Mouse (Mus musculus) spleen, adult 12 weeks (tissue): ENCODE data around the gene Oas1g.
"Not testable (repeated sequence)": the region's sequence is repeated elsewhere in the genome, so short reads cannot be mapped to it uniquely, and the experiment has no call there.

Experiments used
- DNase-seq: peaks from one replicate; pipeline ENCODE4 v3.0.0; 2022; ENCODE audit warnings: low spot score

The Oas1g gene

GRCm38 (mm10) chr5:120887413-120887812 lies at the start of gene Oas1g:
Gene Oas1g (minus strand): TSS chr5:120887613.
- DNase-seq = not testable (repeated sequence)

GRCm38 (mm10) chr5:120933966-120934365 lies 46.6 kb upstream of the Oas1g start:
- DNase-seq = no peak

GRCm38 (mm10) chr5:120927036-120927435 lies 39.6 kb upstream of the Oas1g start:
- DNase-seq = no peak

- not testable (repeated sequence) for DNase-seq
Observed at GRCm38 (mm10) chr5:120926311-120926710, 38.9 kb upstream of the Oas1g start.

- not testable (repeated sequence) for DNase-seq
Observed at GRCm38 (mm10) chr5:120924520-120924919, 37.1 kb upstream of the Oas1g start.

- no peak for DNase-seq
Observed at GRCm38 (mm10) chr5:120923969-120924368, 36.6 kb upstream of the Oas1g start.

DNA sequence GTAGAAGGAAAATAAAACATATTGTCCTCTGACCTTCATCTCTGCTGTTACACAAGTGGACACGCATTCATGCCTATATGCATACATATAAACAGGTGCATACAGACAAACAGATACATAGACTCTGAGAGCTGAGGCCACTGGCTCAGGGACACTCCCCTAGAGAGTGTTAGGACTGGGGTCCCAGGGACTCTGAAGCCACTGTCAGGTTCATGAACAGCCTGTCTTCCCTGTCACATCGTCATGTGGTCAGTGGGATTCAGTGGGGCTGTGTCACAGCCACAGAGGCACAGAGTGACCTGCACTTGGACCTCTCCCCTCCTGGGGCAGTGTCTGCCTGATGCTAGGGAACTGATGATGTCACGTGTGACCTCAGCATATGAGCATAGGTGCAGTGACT lies 32.9 kb upstream of the Oas1g start:
- no peak for DNase-seq

GRCm38 (mm10) chr5:120919156-120919935 lies 31.9 kb upstream of the Oas1g start:
- DNase-seq = not testable (repeated sequence)

DNA sequence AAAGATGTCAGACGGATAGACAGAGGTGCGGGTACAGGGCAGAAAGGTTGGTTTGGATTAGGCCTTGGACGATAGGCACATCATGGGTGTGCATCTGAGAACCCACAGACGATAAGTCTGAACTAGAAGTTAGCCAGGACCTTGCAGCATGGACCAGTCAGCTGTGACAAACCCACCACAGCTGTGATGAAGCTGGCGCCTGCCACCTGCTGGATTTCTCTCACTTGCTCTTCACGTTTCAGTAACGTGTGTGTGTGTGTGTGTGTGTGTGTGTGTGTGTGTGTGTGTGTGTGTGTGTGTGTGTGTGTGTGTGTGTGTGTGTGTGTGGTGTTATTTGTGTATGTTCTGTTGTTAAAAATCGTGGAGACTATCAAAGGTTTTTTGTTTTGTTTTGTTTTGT lies 26.8 kb upstream of the Oas1g start, which contains the start of gene Oas1d:
Gene Oas1d (plus strand): TSS at position 333 of the 400 bp plus-strand sequence.
- DNase-seq = not testable (repeated sequence)

DNA sequence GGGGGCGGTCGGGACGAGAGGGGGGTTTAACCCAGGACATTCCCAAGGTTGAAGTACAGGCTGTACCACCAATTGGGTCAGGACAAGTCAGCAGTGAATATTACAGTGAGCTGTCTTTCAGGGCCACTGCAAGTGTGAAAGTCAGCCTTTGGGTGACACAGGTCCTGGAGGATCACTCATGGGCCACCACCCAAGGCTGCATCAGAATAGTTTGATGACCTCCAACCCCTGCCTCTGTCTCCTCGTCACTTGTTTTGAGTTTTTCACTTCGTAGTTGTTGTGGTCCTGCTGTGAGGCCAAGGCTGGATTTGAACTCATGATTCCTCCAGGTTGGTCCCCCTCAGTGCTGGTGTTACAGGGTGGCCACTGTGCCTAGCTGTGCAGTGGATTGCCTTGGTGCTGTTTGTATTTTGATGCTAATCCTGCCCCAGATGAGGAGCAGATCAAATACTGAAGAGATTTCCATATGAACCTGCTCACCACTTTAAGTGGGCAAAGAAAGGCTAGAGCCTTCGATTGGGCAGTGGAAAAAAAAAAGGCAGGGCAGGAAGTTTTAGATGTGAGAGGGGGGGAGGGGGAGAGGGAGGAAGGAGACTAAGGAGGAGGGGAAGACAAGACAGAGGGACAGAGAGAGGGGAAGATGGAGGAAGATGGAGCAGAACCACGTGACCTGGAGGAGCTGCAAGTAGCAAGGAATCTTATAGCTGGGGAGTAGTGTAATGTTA lies 20.9 kb upstream of the Oas1g start:
- no peak for DNase-seq

GRCm38 (mm10) chr5:120906791-120907733 lies 19.6 kb upstream of the Oas1g start, which contains the start of gene Oas1a:
Gene Oas1a (minus strand): TSS chr5:120907521.
- DNase-seq = not testable (repeated sequence)

GRCm38 (mm10) chr5:120902056-120902455 lies 14.6 kb upstream of the Oas1g start:
- DNase-seq = no peak

- DNase-seq = no peak
Observed at GRCm38 (mm10) chr5:120900666-120901065, 13.3 kb upstream of the Oas1g start.

DNA sequence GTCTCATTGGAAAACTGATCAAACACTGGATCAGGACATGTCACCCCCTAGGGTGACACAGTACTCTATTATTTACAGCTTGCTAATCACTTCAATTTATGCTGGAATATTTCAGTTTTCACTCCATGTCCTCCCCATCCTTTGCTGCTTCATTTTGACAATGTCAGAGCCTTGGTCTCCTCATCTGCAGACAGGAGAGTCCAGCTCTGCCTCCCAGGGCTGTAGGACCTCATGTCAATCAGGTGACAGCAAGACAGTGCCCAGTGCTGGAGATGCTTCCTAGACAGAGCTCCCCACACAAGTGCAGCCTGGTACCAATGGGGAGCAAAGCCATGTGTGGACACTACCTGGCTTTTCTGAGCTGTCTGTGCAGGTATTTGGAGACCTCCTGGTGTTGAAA lies 11.3 kb upstream of the Oas1g start:
- DNase-seq = no peak

- DNase-seq = no peak
Observed at GRCm38 (mm10) chr5:120898307-120898706, 10.9 kb upstream of the Oas1g start.

DNA sequence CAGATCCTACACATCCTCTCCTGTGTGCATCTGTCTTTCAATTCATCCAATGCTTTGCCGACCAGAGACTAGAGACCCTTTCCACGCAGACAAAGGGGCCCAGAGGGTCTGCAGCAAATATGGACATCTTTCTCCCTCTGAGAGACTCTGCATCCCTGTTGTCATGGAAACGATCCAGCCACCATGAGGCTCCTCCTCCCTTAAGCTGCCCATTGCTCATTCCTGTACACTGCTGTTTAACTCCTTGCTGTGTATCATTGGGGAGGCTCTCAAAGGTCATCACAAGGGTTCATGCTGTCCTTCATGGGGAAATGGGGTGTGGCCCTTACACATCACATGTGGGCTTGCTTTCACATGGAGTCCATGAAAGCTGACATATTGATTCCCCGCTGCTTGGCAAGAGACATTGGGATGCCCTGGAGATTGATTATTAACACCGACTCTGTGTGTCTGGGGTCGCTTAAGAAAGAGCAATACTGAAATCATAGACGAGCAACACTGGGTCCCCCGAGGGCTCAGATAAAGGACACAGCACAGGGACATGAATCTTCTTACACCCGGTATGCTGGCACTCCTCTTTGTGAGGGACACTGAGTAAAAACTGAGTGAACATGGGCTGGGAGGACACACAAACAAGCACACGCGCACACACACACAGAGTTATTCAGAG lies 8.0 kb upstream of the Oas1g start:
- DNase-seq = no peak

- DNase-seq = not testable (repeated sequence)
Observed at GRCm38 (mm10) chr5:120894692-120895091, 7.3 kb upstream of the Oas1g start.

- DNase-seq = not testable (repeated sequence)
Observed at GRCm38 (mm10) chr5:120893866-120894265, 6.5 kb upstream of the Oas1g start.

DNA sequence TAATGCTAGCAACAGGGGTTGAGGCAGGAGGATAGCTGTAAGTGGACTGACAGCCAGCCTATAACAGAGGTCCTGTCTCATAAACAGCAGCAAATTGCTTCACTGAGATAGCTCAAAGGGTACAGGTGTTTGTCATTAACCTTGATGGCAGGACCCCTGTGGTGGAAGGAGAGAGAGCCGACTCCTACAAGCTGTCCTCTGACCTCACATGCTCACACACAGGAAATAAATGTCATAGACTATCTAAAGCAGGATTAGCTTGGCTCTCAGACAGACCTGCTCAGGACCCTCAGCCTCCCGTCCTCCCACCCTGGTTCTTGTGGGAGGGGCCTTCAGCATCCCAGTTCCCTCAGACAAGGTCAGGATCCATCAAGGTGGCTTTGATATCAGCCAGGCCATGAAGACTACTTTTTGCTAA lies 4.8 kb upstream of the Oas1g start:
- DNase-seq = no peak

GRCm38 (mm10) chr5:120891566-120892242 lies 4.3 kb upstream of the Oas1g start:
- not testable (repeated sequence) for DNase-seq

GRCm38 (mm10) chr5:120890991-120891390 lies 3.6 kb upstream of the Oas1g start:
- no peak for DNase-seq
